Mouse (Mus musculus) embryonic fibroblast, embryonic 13.5 days (primary cell): ENCODE data around the gene Dhx8.

Experiments used
- CTCF ChIP-seq: IDR thresholded peaks from 2 replicates; pipeline ENCODE4 v1.5.1; 2011; ENCODE audit warnings: mild to moderate bottlenecking, control low read depth, low read length, moderate library complexity, borderline replicate concordance; ENCODE audit not compliant: insufficient read depth
- POLR2A ChIP-seq: IDR thresholded peaks from 2 replicates; pipeline ENCODE4 v1.6.1; 2011; ENCODE audit warnings: low read depth, mild to moderate bottlenecking, control low read depth, low read length, moderate library complexity

GRCm38 (mm10) chr11:101790811-101791526 is 58.2 kb downstream of the Dhx8 start:
- TF ChIP-seq CTCF (no peak), POLR2A (no peak)
